In genomic region chr4:151180394-151180902, GRCm38 (mm10) we compare ENCODE assay signal across 11 mouse cellular contexts.
DNase-seq lines count a peak whose midpoint lies in the region; ATAC-seq lines count a peak whose summit lies in the region.
"Had no signal": no experiment of that assay in that cellular context is flagged by ENCODE, and none has a peak within 500 bp of the region (broad histone marks: within the 10 kb centered on the region; RNA-seq: fewer than 3 reads in every experiment).

No protein-coding gene starts in this region.

- no peak overlapping the region for H3K27ac ChIP-seq in limb, embryonic 13.5 days
- no peak overlapping the region for H3K27ac ChIP-seq in limb, embryonic 10.5 days
- H3K27ac ChIP-seq in heart, embryonic 14.5 days (replicated peaks in 1 of 2; ENCODE audit: control insufficient read depth in 1 of 2, insufficient read depth in 1 of 2, low read depth in 2 of 2, low read length in 2 of 2), result peak overlapping the region; percentile 28 to 50; a peak in 3 of 4 replicates
- H3K27ac ChIP-seq in hindbrain, embryonic 15.5 days (replicated peaks), result peak overlapping the region; percentile 43
- no peak overlapping the region for H3K27ac ChIP-seq in midbrain, embryonic 14.5 days (replicated peaks; ENCODE audit: low read depth, low read length)
- H3K27ac ChIP-seq: gastrocnemius, adult 2 months; left cerebral cortex, adult 2 months had no signal

- H3K4me3 ChIP-seq in limb, embryonic 13.5 days, result no peak overlapping the region
- no peak overlapping the region for H3K4me3 ChIP-seq in limb, embryonic 10.5 days
- no peak overlapping the region for H3K4me3 ChIP-seq in heart, embryonic 14.5 days (ENCODE audit: control insufficient read depth in 1 of 2, insufficient read depth in 1 of 2, low read depth in 1 of 2, low read length in 2 of 2)
- no peak overlapping the region for H3K4me3 ChIP-seq in hindbrain, embryonic 15.5 days
- H3K4me3 ChIP-seq in midbrain, embryonic 14.5 days (replicated peaks; ENCODE audit: low read depth, low read length), result no peak overlapping the region
- H3K4me3 ChIP-seq: gastrocnemius, adult 2 months; left cerebral cortex, adult 2 months; megakaryocyte, embryonic 14.5 days had no signal

- H3K9me3 ChIP-seq in limb, embryonic 13.5 days, result no peaks in the 10 kb centered on the region
- H3K9me3 ChIP-seq in limb, embryonic 10.5 days (replicated peaks), result no peaks in the 10 kb centered on the region
- no peaks in the 10 kb centered on the region for H3K9me3 ChIP-seq in heart, embryonic 14.5 days (ENCODE audit: control insufficient read depth, low read length)
- H3K9me3 ChIP-seq in hindbrain, embryonic 15.5 days, result no peaks in the 10 kb centered on the region
- H3K9me3 ChIP-seq in midbrain, embryonic 14.5 days (ENCODE audit: control insufficient read depth, low read length), result no peaks in the 10 kb centered on the region

- ATAC-seq in limb, embryonic 13.5 days (ENCODE audit: low FRiP score, low read depth), result no peak; the same call in 1 of the 2 replicates
- peak; percentile 56; the same call in 1 of the 2 replicates for ATAC-seq in heart, embryonic 14.5 days (ENCODE audit: insufficient number of reproducible peaks, insufficient read depth, low FRiP score, low read depth)
- ATAC-seq in hindbrain, embryonic 15.5 days (ENCODE audit: low FRiP score, low read depth), result no peak
- ATAC-seq in midbrain, embryonic 14.5 days (ENCODE audit: low FRiP score, low TSS enrichment), result no peak

- intact Hi-C loops in left cerebral cortex, postnatal 25 days (cut with DNase I), result no loop called here

- H3K4me1 ChIP-seq in limb, embryonic 13.5 days, result peaks cover 32% of the 10 kb centered on the region
- no peaks in the 10 kb centered on the region for H3K4me1 ChIP-seq in limb, embryonic 10.5 days
- peaks cover 15 to 27% of the 10 kb centered on the region in 2 experiments for H3K4me1 ChIP-seq in heart, embryonic 14.5 days (ENCODE audit: control insufficient read depth in 2 of 2, insufficient read depth in 2 of 2, low read length in 2 of 2)
- H3K4me1 ChIP-seq in hindbrain, embryonic 15.5 days (replicated peaks), result peaks cover 30% of the 10 kb centered on the region
- H3K4me1 ChIP-seq in midbrain, embryonic 14.5 days (ENCODE audit: control insufficient read depth, insufficient read depth, low read length), result peaks cover 16% of the 10 kb centered on the region
- H3K4me1 ChIP-seq: megakaryocyte, embryonic 14.5 days had no signal

- 36% methylated on average over 7 of the region's 7 CpGs for WGBS in limb, embryonic 13.5 days
- 78% methylated on average over 7 of the region's 7 CpGs for WGBS in limb, embryonic 10.5 days
- WGBS in heart, embryonic 14.5 days, result 11% methylated on average over 7 of the region's 7 CpGs
- 31% methylated on average over 7 of the region's 7 CpGs for WGBS in hindbrain, embryonic 15.5 days
- WGBS in midbrain, embryonic 14.5 days, result 25% methylated on average over 7 of the region's 7 CpGs

- H3K27me3 ChIP-seq in limb, embryonic 13.5 days, result peaks cover 8% of the 10 kb centered on the region; the same call in 1 of the 2 replicates
- no peaks in the 10 kb centered on the region for H3K27me3 ChIP-seq in limb, embryonic 10.5 days (ENCODE audit: low read depth, poor library complexity, severe bottlenecking)
- H3K27me3 ChIP-seq in heart, embryonic 14.5 days (ENCODE audit: control insufficient read depth, insufficient read depth, low read length), result peaks cover 4% of the 10 kb centered on the region; the same call in 1 of the 2 replicates
- peaks cover 15% of the 10 kb centered on the region; the same call in 1 of the 2 replicates for H3K27me3 ChIP-seq in hindbrain, embryonic 15.5 days
- peaks cover 2% of the 10 kb centered on the region; the same call in 1 of the 2 replicates for H3K27me3 ChIP-seq in midbrain, embryonic 14.5 days (ENCODE audit: control insufficient read depth, insufficient read depth, low read length)
- H3K27me3 ChIP-seq: megakaryocyte, embryonic 14.5 days had no signal

- H3K9ac ChIP-seq in limb, embryonic 13.5 days, result no peak overlapping the region
- no peak overlapping the region for H3K9ac ChIP-seq in heart, embryonic 14.5 days (ENCODE audit: low read length)
- H3K9ac ChIP-seq in hindbrain, embryonic 15.5 days, result no peak overlapping the region
- H3K9ac ChIP-seq in midbrain, embryonic 14.5 days (replicated peaks; ENCODE audit: low read length), result no peak overlapping the region

- DNase-seq in limb, embryonic 10.5 days (ENCODE audit: low spot score), result no peak
- DNase-seq in midbrain, embryonic 14.5 days, result peak; percentile 73
- DNase-seq in cerebellum, adult 8-10 months, result no peak
- no peak for DNase-seq in thymus, postnatal 10 days (ENCODE audit: low spot score in 2 of 2)
- no peak for DNase-seq in left cerebral cortex, postnatal 25 days (ENCODE audit: low spot score in 2 of 2)
- DNase-seq: gastrocnemius, adult 2 months had no signal

- H3K4me2 ChIP-seq in limb, embryonic 13.5 days (replicated peaks), result 0 out of 2 replicates have a peak overlapping the region, but pooled peaks have one; percentile 7
- H3K4me2 ChIP-seq in heart, embryonic 14.5 days (ENCODE audit: low read length), result 0 out of 2 replicates have a peak overlapping the region, but pooled peaks have one; percentile 13
- no peak overlapping the region for H3K4me2 ChIP-seq in hindbrain, embryonic 15.5 days
- H3K4me2 ChIP-seq in midbrain, embryonic 14.5 days (ENCODE audit: low read length), result no peak overlapping the region

- H3K36me3 ChIP-seq in limb, embryonic 13.5 days, result no peaks in the 10 kb centered on the region
- no peaks in the 10 kb centered on the region for H3K36me3 ChIP-seq in limb, embryonic 10.5 days
- H3K36me3 ChIP-seq in heart, embryonic 14.5 days (ENCODE audit: control insufficient read depth, insufficient read depth, low read length), result no peaks in the 10 kb centered on the region
- no peaks in the 10 kb centered on the region for H3K36me3 ChIP-seq in hindbrain, embryonic 15.5 days
- no peaks in the 10 kb centered on the region for H3K36me3 ChIP-seq in midbrain, embryonic 14.5 days (ENCODE audit: control insufficient read depth, insufficient read depth, low read length)

Comparison
In these comparisons a context has a peak if more than half of its experiments do, and no peak if none do; other contexts are left out.
1. H3K27ac ChIP-seq: peak in heart, embryonic 14.5 days (2 of 2) and hindbrain, embryonic 15.5 days (single experiment); none in limb, embryonic 13.5 days (single experiment), limb, embryonic 10.5 days (single experiment) and midbrain, embryonic 14.5 days (single experiment).
2. H3K4me2 ChIP-seq: peak in limb, embryonic 13.5 days (single experiment) and heart, embryonic 14.5 days (single experiment); none in hindbrain, embryonic 15.5 days (single experiment) and midbrain, embryonic 14.5 days (single experiment).